Mouse (Mus musculus) heart, postnatal 0 days (tissue): ENCODE results near the gene Prickle1.

ENCODE experiments used
- CTCF ChIP-seq: IDR thresholded peaks from 2 replicates; pipeline ENCODE4 v1.5.1; 2016; ENCODE audit warnings: antibody characterized with exemption, control low read depth, low read depth
- EP300 ChIP-seq: IDR thresholded peaks from 2 replicates; pipeline ENCODE4 v1.6.1; 2016; ENCODE audit warnings: antibody characterized with exemption, low read depth

- TF ChIP-seq EP300: no peak
- no peak for TF ChIP-seq CTCF
These were observed 19.3 kb downstream of the Prickle1 start for GRCm38 (mm10) chr15:93576361-93576760.
